Mouse (Mus musculus) liver, embryonic 11.5 days (tissue): Measurements from ENCODE around the gene Zbtb42. TPM values are rescaled to one million over a fixed set of nuclear protein-coding genes. Genes with fewer than 3 reads are reported as not detected.
A peak's percentile ranks its signal among the peaks of the same experiment; 100 is the strongest.

Experiments used
- ATAC-seq: fragments of 200-750 bp; cut with Nextera tagmentation; replicated peaks from 2 replicates; pipeline ENCODE4 v1.8.0; 2017; ENCODE audit warnings: moderate number of reproducible peaks, mild to moderate bottlenecking, moderate TSS enrichment, moderate library complexity; ENCODE audit not compliant: low FRiP score
- DNase-seq: peaks from one replicate; pipeline ENCODE4 v3.0.0-alpha.2; 2017; ENCODE audit warnings: low spot score
- H3K27ac ChIP-seq: fragments of 300-500 bp; sonication (generic); 2 replicates; pipeline ENCODE4 v1.5.1; 2014; ENCODE audit warnings: mild to moderate bottlenecking, low read depth, low read length, control low read depth
- H3K27me3 ChIP-seq: fragments of 300-500 bp; sonication (generic); replicated peaks from 2 replicates; pipeline ENCODE4 v1.6.1; 2014; ENCODE audit warnings: low read length, mixed read lengths; ENCODE audit not compliant: control insufficient read depth, insufficient read depth
- H3K36me3 ChIP-seq: fragments of 300-500 bp; sonication (generic); 2 replicates; pipeline ENCODE4 v1.6.1; 2014; ENCODE audit warnings: mild to moderate bottlenecking, low read length, moderate library complexity, mixed read lengths; ENCODE audit not compliant: control insufficient read depth, insufficient read depth
- H3K4me1 ChIP-seq: fragments of 300-500 bp; sonication (generic); replicated peaks from 2 replicates; pipeline ENCODE4 v1.6.1; 2014; ENCODE audit warnings: low read length, mixed read lengths; ENCODE audit not compliant: control insufficient read depth, insufficient read depth
- H3K4me2 ChIP-seq: fragments of 300-500 bp; sonication (generic); 2 replicates; pipeline ENCODE4 v1.6.1; 2014; ENCODE audit warnings: mild to moderate bottlenecking, control low read depth, moderate library complexity
- H3K4me3 ChIP-seq: fragments of 300-500 bp; sonication (generic); 2 replicates; pipeline ENCODE4 v1.5.1; 2014; ENCODE audit warnings: low read depth, low read length, control low read depth
- H3K9ac ChIP-seq: fragments of 300-500 bp; sonication (generic); 2 replicates; pipeline ENCODE4 v1.6.1; 2014; ENCODE audit warnings: low read depth, low read length, control low read depth
- H3K9me3 ChIP-seq: fragments of 300-500 bp; sonication (generic); 2 replicates; pipeline ENCODE4 v1.6.1; 2016; ENCODE audit warnings: low read length, inconsistent platforms, mixed read lengths; ENCODE audit not compliant: control insufficient read depth
- WGBS: fragments of 180-500 bp; shearing (Covaris S2); extraction: QIAGEN DNeasy Blood & Tissue Kit; methylation state at CpG from one replicate; pipeline ENCODE4 v1.1.7; 2014; 5-methylcytosine and 5-hydroxymethylcytosine counted together
- polyA plus RNA-seq: library from polyadenylated mRNA; unstranded; fragments of >200 nt; fragmentation: Nextera tagmentation; extraction: Ambion mirVana; gene quantifications from 2 replicates; pipeline ENCODE4 v1.2.1, GENCODE M21; 2014

The Zbtb42 gene
- polyA plus RNA-seq, 1 experiment from 2014 or later: 1.7 TPM

GRCm38 (mm10) chr12:112639526-112639925 is 39.1 kb upstream of the Zbtb42 start:
- no peak overlapping the region for H3K27ac ChIP-seq
- peaks cover 1% of the 10 kb centered on the region; the same call in 1 of the 2 replicates for H3K4me1 ChIP-seq
- H3K27me3 ChIP-seq: no peaks in the 10 kb centered on the region
- no peak for ATAC-seq
- H3K9ac ChIP-seq: no peak overlapping the region
- WGBS: 89% methylated on average over 10 of the region's 10 CpGs
- DNase-seq: no peak
- no peaks in the 10 kb centered on the region for H3K9me3 ChIP-seq
- no peak overlapping the region for H3K4me2 ChIP-seq
- no peaks in the 10 kb centered on the region for H3K36me3 ChIP-seq
- H3K4me3 ChIP-seq: no peak overlapping the region

GRCm38 (mm10) chr12:112643126-112643525 is 35.5 kb upstream of the Zbtb42 start:
- no peaks in the 10 kb centered on the region for H3K9me3 ChIP-seq
- H3K4me2 ChIP-seq: no peak overlapping the region
- ATAC-seq (no peak), DNase-seq (no peak)
- H3K9ac ChIP-seq: no peak overlapping the region
- H3K27me3 ChIP-seq: no peaks in the 10 kb centered on the region
- WGBS: 84% methylated on average over 6 of the region's 6 CpGs
- H3K36me3 ChIP-seq: peaks cover 5% of the 10 kb centered on the region
- peaks cover 16% of the 10 kb centered on the region for H3K4me1 ChIP-seq
- no peak overlapping the region for H3K4me3 ChIP-seq
- no peak overlapping the region for H3K27ac ChIP-seq

GRCm38 (mm10) chr12:112644180-112644854 is 34.3 kb upstream of the Zbtb42 start, which contains the start of gene Siva1:
Siva1 (plus strand) TSS chr12:112644679.
- Histone ChIP-seq H3K4me1 (peaks cover 16% of the 10 kb centered on the region), H3K36me3 (peaks cover 15% of the 10 kb centered on the region), H3K27ac (peak within 1 kb of the TSS; percentile 67), H3K27me3 (no peaks in the 10 kb centered on the region), H3K9me3 (no peaks in the 10 kb centered on the region), H3K4me2 (peak within 1 kb of the TSS; percentile 99), H3K9ac (peak within 1 kb of the TSS; percentile 84), H3K4me3 (peak within 1 kb of the TSS; percentile 79)
- DNase-seq (peak; percentile 95), ATAC-seq (peak; percentile 97)
- 2% methylated on average over 46 of the region's 46 CpGs for WGBS

- DNase-seq (no peak), ATAC-seq (peak; percentile 12; the same call in 1 of the 2 replicates)
- Histone ChIP-seq H3K4me2 (peak overlapping the region; percentile 99), H3K27me3 (no peaks in the 10 kb centered on the region), H3K4me1 (peaks cover 16% of the 10 kb centered on the region), H3K9ac (peak overlapping the region; percentile 84), H3K9me3 (no peaks in the 10 kb centered on the region), H3K36me3 (peaks cover 16% of the 10 kb centered on the region), H3K4me3 (peak overlapping the region; percentile 79), H3K27ac (peak overlapping the region; percentile 67)
- WGBS: under 1% methylated on average over 75 of the region's 75 CpGs
These were observed 33.6 kb upstream of the Zbtb42 start for GRCm38 (mm10) chr12:112644855-112645506.

GRCm38 (mm10) chr12:112646139-112646538 is 32.5 kb upstream of the Zbtb42 start:
- Histone ChIP-seq H3K9ac (peak overlapping the region; percentile 84), H3K4me2 (peak overlapping the region; percentile 99), H3K9me3 (no peaks in the 10 kb centered on the region), H3K4me3 (peak overlapping the region; percentile 79), H3K4me1 (peaks cover 16% of the 10 kb centered on the region), H3K27ac (no peak overlapping the region), H3K36me3 (peaks cover 22% of the 10 kb centered on the region), H3K27me3 (no peaks in the 10 kb centered on the region)
- WGBS: 59% methylated on average over 6 of the region's 6 CpGs
- no peak for ATAC-seq
- no peak for DNase-seq

- no peak overlapping the region for H3K27ac ChIP-seq
These were observed 30.5 kb upstream of the Zbtb42 start for GRCm38 (mm10) chr12:112648081-112648480.

GRCm38 (mm10) chr12:112651778-112652439 is 26.7 kb upstream of the Zbtb42 start:
- Histone ChIP-seq H3K4me1 (no peaks in the 10 kb centered on the region), H3K9me3 (no peaks in the 10 kb centered on the region), H3K27ac (no peak overlapping the region), H3K4me2 (no peak overlapping the region), H3K4me3 (no peak overlapping the region), H3K27me3 (no peaks in the 10 kb centered on the region), H3K9ac (no peak overlapping the region), H3K36me3 (peaks cover 51% of the 10 kb centered on the region)
- ATAC-seq (no peak), DNase-seq (no peak)
- WGBS: 78% methylated on average over 5 of the region's 5 CpGs

More at GRCm38 (mm10) chr12:112648081-112648480, 30.5 kb upstream of the Zbtb42 start:
- H3K9me3 ChIP-seq: no peaks in the 10 kb centered on the region
- no peaks in the 10 kb centered on the region for H3K27me3 ChIP-seq
- no peak for ATAC-seq
- no peak overlapping the region for H3K4me2 ChIP-seq
- peaks cover 28% of the 10 kb centered on the region for H3K36me3 ChIP-seq
- no peak overlapping the region for H3K9ac ChIP-seq
- peaks cover 16% of the 10 kb centered on the region for H3K4me1 ChIP-seq
- 90% methylated on average over 5 of the region's 5 CpGs for WGBS
- DNase-seq: no peak
- H3K4me3 ChIP-seq: no peak overlapping the region

- H3K4me3 ChIP-seq: no peak overlapping the region
- H3K4me2 ChIP-seq: no peak overlapping the region
These were observed 25.3 kb upstream of the Zbtb42 start for GRCm38 (mm10) chr12:112653157-112653824.

More at GRCm38 (mm10) chr12:112653157-112653824, 25.3 kb upstream of the Zbtb42 start:
- Histone ChIP-seq H3K9ac (no peak overlapping the region), H3K4me1 (no peaks in the 10 kb centered on the region), H3K9me3 (no peaks in the 10 kb centered on the region), H3K36me3 (peaks cover 54% of the 10 kb centered on the region), H3K27me3 (no peaks in the 10 kb centered on the region), H3K27ac (no peak overlapping the region)
- peak; percentile 50 for ATAC-seq
- peak; percentile 68 for DNase-seq
- WGBS: 51% methylated on average over 7 of the region's 7 CpGs
